Mouse (Mus musculus) embryo, embryonic 10.5 days (tissue): ENCODE measurements around the gene Ccdc106.
"Not testable (repeated sequence)": the region's sequence is repeated elsewhere in the genome, so short reads cannot be mapped to it uniquely, and the experiment has no call there.

ENCODE experiments used
- DNase-seq: peaks from one replicate; pipeline ENCODE4 v3.0.0-alpha.2; 2015; ENCODE audit warnings: low spot score

The Ccdc106 gene

GRCm38 (mm10) chr7:5020000-5020681 lies at the start of gene Ccdc106, which contains the start of gene Zfp865:
Gene Ccdc106, plus strand, starts transcription at chr7:5020553.
Gene Zfp865, plus strand, starts transcription at chr7:5020376.
- peak; percentile 99 for DNase-seq

GRCm38 (mm10) chr7:4971068-4971467 lies 49.3 kb upstream of the Ccdc106 start, which contains the start of gene Sbk3:
Gene Sbk3, minus strand, starts transcription at chr7:4971168.
- DNase-seq: no peak

- DNase-seq: no peak
Measured at GRCm38 (mm10) chr7:4971710-4972109, 48.6 kb upstream of the Ccdc106 start.

GRCm38 (mm10) chr7:4972321-4973047 lies 47.9 kb upstream of the Ccdc106 start:
- no peak for DNase-seq

- DNase-seq: no peak
Measured at GRCm38 (mm10) chr7:4975455-4975854, 44.9 kb upstream of the Ccdc106 start.

DNA sequence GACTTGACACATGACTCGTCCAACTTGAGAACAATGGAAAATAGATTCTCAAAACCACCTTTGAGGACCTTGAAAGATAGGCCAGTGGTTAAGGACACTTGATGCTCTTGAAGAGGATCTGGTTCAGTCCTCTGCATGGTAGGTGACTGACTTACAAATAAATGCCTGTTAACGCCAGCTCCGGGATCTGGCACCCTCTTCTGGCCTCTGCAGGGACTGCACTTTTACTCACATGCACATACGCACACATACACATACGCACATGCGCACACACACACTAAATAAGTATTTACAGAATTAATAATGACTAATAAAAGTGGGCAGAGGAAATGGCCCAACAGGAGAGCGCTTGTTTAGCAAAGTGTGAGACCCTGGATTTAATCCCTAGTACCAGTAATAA lies 43.5 kb upstream of the Ccdc106 start:
- no peak for DNase-seq

DNA sequence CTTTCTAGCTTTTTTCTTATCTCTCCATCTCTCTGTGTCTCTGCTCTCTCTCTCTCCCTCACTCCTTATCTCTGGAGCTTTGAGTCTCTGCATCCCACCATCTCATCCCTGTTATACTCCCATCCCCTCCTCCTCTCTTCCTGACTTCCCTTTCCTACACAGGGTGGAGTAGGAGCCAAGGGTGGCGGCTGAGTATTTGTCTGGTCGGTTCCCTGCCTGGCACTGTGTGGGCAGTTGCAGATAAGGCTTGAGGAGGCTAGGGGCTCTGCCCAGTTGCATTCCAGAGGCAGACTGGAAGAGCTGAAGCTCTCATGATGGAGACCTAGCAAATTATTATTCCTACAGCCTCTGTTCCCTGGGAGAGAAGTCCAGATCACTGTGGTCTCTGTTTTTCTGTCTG lies 32.1 kb upstream of the Ccdc106 start:
- DNase-seq: no peak

- DNase-seq: no peak
Measured at GRCm38 (mm10) chr7:4993347-4993998, 26.9 kb upstream of the Ccdc106 start.

DNA sequence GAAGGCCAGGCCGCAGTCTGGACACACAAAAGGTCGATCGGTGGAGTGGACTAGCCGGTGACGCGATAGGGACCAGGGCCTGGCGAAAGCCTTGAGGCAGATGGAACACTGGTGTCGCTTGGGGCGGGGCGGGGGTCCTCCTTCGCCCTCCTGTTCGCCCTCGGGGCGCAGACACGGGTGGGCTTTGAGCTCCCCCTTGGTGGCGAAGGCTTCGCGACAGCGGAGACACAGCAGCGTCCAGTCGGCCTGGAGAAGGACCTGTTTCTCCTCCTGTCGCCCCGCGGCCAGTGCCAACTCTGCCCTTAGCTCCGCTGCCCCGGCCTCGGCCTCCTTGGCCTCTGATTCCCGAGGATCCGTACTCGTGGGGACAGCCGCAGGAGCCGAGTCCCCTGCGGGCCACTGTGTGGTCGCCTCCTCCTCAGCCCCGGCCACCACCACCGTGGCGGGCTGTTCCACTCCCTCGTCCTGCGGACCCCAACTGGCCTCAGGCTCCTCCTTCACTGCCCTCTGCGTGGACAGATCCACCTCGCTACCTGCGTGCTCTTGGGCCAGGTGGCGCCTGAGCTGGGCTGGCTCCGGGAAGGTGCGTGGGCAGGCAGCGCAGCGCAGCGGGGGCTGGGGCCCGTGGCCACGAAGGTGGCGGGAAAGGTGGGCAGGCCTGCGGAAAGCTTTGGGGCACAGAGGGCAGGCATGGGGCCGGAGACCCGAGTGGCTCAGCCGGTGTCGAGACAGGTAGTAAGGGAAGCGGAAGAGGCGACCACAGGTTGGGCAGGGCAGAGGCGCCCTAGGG lies 26.2 kb upstream of the Ccdc106 start:
- no peak for DNase-seq

DNA sequence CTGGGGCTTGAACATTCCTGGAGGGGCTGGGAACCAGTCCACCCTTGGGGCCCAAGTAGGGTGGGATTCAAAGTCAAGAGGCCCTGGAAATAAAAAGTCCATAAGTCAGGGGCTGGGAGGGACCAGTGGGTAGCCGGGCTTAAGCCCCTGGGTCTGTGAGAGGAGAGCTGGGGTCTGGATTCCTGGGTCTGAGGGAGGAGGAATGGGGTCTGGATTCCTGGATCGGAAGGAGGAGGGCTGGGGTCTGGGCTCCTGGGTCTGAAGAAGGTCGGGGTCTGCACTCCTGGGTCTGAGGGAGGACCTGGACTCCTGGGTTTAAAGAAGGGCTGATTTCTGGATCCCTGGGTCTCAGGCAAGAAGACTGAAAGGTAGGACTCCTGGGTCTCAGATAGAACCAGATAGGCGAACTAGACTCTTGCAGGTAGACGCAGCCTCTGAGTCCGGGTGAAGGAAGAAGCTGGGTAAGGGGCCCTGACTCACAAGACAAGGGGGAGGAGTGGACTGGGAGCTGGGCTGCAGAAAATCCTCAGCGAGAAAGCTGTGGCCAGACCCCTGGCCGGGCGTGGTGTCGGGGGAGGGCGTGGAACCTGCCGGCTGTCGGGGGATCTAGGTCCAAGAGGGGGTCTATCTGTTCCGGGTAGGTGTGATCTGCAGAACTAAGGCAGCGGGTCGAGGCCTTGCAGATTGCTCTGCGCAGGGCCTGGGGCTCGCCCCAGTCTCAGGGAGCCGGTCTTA lies 24.9 kb upstream of the Ccdc106 start:
- no peak for DNase-seq

GRCm38 (mm10) chr7:4996003-4996895 lies 24.1 kb upstream of the Ccdc106 start, which contains the start of gene Zfp579:
Gene Zfp579, minus strand, starts transcription at chr7:4996158.
- peak; percentile 94 for DNase-seq

DNA sequence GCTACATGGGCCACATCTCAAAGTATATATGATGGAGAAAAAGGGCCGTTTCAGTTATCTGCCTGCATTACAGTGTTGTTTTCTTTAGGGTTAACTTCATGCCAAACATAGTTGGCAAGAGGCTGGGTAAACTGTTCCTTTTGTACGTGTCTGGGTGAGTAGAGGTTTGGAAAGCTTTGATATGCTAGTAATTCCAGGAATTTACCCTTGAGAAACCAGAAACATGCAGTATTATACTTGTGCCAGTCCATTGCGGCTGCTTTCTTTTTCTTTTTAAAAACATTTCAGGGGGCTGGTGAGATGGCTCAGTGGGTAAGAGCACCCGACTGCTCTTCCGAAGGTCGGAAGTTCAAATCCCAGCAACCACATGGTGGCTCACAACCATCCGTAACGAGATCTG lies 23.4 kb upstream of the Ccdc106 start:
- DNase-seq: no peak

DNA sequence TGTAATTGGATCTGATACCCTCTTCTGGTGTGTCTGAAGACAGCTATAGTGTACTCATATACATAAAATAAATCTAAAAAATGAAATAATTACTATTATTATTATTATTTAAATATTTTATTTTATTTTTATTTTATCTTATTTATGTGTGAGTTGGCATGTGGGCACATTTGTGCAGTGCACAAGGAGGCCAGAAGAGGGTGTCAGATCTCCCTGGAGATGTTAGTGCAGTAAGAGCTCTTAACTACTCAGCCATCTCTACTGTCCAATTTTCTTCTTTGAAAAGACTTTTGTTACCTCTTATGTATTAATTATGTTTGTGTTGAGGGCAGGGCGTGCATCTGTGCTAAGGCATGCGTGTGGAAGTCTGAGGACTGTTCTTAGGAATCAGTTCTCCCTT lies 20.5 kb upstream of the Ccdc106 start:
- DNase-seq: no peak

DNA sequence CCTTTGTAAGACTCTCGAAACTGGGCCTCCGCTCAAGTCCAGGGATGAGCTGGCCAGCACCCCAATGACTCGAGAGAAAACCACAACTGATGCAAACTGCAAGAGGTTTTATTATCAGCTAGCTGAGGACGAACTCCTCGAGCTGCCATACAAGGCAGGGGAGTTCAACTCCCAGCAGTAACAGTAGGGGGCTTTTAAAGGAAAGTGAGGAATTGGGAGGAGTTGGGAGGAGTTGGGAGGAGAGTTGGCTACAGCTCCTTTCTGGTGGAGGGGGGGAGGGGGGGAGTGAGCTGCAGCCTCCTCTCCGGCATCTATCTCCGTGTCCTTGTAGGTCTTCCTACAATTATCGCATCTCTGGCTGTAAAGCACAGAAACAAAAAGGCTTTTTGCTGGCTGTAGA lies 17.5 kb upstream of the Ccdc106 start:
- DNase-seq: not testable (repeated sequence)

DNA sequence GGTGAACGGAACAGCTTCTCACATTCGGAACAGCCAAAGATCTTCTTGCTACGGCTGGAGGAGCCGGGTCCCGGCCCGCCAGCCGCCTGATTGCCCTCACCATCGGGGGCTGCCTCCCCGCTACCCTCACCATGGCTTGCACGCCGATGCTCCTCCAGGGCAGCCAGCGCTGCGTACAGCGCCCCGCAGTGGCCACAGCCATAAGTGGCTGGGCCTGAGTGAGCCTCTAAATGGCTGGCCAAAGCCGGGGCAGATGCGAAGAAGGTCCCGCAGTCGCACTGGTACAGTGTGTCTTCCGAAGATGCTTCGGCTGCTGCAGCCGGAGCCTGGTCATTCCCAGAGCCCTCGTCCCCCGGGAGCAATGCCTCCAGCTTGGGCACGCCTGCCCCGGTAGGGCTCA lies 12.1 kb upstream of the Ccdc106 start:
- no peak for DNase-seq

DNA sequence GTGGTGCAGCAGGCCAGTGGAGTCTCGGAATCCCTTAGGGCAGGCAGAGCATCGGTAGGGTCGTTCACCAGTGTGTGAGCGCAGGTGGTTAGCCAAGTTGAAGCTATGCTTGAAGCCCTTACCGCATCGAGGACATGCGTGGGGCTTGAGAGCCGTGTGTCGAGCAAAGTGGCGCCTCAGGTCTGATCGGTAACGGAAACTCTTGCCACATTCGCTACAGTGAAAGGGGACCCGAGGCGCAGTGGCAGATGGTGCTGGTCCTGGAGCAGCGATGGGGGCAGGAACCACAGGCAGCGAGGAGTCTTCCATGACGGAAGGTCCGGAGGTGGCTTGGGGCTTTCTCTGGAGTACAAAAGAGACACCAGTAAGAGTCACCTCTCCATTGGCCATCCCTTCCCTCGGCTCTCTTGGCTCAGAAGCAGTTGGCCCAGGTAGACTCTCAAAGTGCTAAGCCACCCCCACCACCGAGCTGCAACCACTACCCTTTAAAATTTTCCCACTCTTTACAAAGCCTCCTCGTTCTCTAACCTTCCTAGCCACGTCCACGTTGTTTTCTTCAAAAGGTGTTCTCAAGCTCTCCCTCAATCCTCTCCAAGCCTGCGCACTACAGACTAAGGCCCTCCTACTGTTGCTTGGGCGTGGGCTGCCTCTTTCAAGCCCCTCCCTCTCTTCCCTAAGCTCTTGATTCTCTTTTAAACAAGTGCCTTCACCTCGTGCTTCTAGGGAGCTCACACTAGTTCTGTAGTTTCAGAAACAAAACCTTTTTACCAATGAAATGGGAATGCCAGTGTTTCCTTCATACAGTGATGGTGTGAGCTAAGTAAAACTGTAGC lies 7.5 kb upstream of the Ccdc106 start:
- DNase-seq: no peak

DNA sequence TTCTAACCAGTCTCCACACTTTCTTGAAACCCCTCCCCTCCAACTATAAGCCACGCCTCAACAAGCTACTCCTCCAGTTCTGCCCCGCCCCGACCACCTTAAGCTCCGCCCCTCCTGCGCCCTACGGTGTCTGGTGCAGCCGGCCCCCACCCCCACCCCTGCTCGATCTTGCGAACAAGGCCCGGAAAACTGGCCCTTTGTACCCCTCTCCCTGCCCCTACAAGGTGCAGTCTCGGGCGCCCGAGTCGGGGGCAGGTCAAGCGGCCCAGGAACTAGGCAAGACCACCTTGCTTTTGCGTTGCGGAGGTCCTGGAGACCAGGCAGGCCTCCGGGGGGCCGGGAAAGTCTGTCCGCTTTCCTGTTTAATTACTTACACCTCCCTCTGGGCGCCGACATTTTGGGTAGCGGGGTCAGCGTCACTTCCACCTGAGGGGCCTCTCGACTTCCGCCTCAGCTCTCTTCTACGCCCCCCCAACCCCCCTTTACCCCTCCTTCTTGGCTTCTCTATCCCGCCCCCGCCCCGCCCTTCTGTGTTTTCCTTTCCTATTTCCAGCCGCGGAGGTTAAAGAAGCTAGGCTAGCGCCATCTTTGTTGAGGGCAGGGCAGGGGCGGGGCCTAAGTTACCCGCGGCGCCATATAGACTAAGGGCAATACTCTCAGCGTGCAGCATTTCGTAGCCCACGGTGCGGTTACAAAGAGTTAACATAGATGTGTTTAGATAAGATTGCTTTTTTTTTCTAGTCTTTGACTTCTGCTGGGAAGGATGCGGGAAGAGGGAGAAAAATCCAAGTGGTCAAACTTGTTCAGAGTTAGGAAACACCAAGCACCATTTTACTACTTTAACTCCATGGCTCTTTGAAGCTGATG lies 5.9 kb upstream of the Ccdc106 start, which contains the start of the genes Zfp524 and Fiz1:
Gene Zfp524, plus strand, starts transcription at position 165 of the 867 bp plus-strand sequence.
Gene Fiz1, minus strand, starts transcription at position 447 of the 867 bp plus-strand sequence.
- DNase-seq: peak; percentile 99
